Mouse (Mus musculus) embryonic facial prominence, embryonic 12.5 days (tissue): Measurements from ENCODE around the gene Arl6ip4. TPM values are rescaled to one million over a fixed set of nuclear protein-coding genes. Genes with fewer than 3 reads are reported as not detected.
A peak's percentile ranks its signal among the peaks of the same experiment; 100 is the strongest.

Experiments
- ATAC-seq: fragments of 200-750 bp; cut with Nextera tagmentation; 2 replicates; pipeline ENCODE4 v1.8.0; 2017; ENCODE audit not compliant: insufficient number of reproducible peaks, insufficient read depth, low FRiP score, low TSS enrichment
- H3K27ac ChIP-seq: fragments of 300-500 bp; sonication (generic); 2 replicates; pipeline ENCODE4 v1.5.1; 2016; ENCODE audit warnings: mild to moderate bottlenecking
- H3K27me3 ChIP-seq: fragments of 300-500 bp; sonication (generic); 2 replicates; pipeline ENCODE4 v1.6.1; 2016; ENCODE audit warnings: mild to moderate bottlenecking, moderate library complexity
- H3K36me3 ChIP-seq: fragments of 300-500 bp; sonication (generic); 2 replicates; pipeline ENCODE4 v1.6.1; 2016; ENCODE audit warnings: mild to moderate bottlenecking
- H3K4me1 ChIP-seq: fragments of 300-500 bp; sonication (generic); 2 replicates; pipeline ENCODE4 v1.6.1; 2016
- H3K4me2 ChIP-seq: fragments of 300-500 bp; sonication (generic); replicated peaks from 2 replicates; pipeline ENCODE4 v1.6.1; 2016; ENCODE audit warnings: mild to moderate bottlenecking, moderate library complexity
- H3K4me3 ChIP-seq: fragments of 300-500 bp; sonication (generic); 2 replicates; pipeline ENCODE4 v1.5.1; 2016; ENCODE audit warnings: mild to moderate bottlenecking
- H3K9ac ChIP-seq: fragments of 300-500 bp; sonication (generic); 2 replicates; pipeline ENCODE4 v1.6.1; 2016; ENCODE audit warnings: mild to moderate bottlenecking, moderate library complexity
- H3K9me3 ChIP-seq: fragments of 300-500 bp; sonication (generic); 2 replicates; pipeline ENCODE4 v1.6.1; 2016; ENCODE audit warnings: mild to moderate bottlenecking, moderate library complexity
- WGBS: fragments of 180-500 bp; shearing (Covaris S2); methylation state at CpG from one replicate; pipeline ENCODE4 v1.1.7; 2016; 5-methylcytosine and 5-hydroxymethylcytosine counted together
- polyA plus RNA-seq: library from polyadenylated mRNA; unstranded; fragments of >200 nt; fragmentation: Nextera tagmentation; extraction: Ambion mirVana; gene quantifications from 2 replicates; pipeline ENCODE4 v1.2.1, GENCODE M21; 2016

Arl6ip4 gene
- polyA plus RNA-seq, 1 experiment from 2014 or later: 113 TPM

GRCm38 (mm10) chr5:124082941-124083688 is 32.8 kb upstream of the Arl6ip4 start:
- Histone ChIP-seq H3K9me3 (no peaks in the 10 kb centered on the region), H3K4me3 (no peak overlapping the region), H3K4me2 (no peak overlapping the region), H3K27me3 (no peaks in the 10 kb centered on the region), H3K9ac (no peak overlapping the region), H3K36me3 (no peaks in the 10 kb centered on the region), H3K27ac (no peak overlapping the region), H3K4me1 (no peaks in the 10 kb centered on the region)
- ATAC-seq: no peak
- 91% methylated on average over 17 of the region's 17 CpGs for WGBS

- Histone ChIP-seq H3K9me3 (no peaks in the 10 kb centered on the region), H3K36me3 (no peaks in the 10 kb centered on the region), H3K4me2 (no peak overlapping the region), H3K4me1 (no peaks in the 10 kb centered on the region), H3K27ac (no peak overlapping the region), H3K9ac (no peak overlapping the region), H3K4me3 (no peak overlapping the region), H3K27me3 (no peaks in the 10 kb centered on the region)
- ATAC-seq: no peak
- 87% methylated on average over 14 of the region's 14 CpGs for whole genome bisulfite sequencing
These were observed 31.9 kb upstream of the Arl6ip4 start for GRCm38 (mm10) chr5:124083850-124084587.

- Histone ChIP-seq H3K9ac (no peak overlapping the region), H3K27me3 (no peaks in the 10 kb centered on the region), H3K27ac (no peak overlapping the region), H3K4me3 (no peak overlapping the region), H3K9me3 (no peaks in the 10 kb centered on the region), H3K4me1 (no peaks in the 10 kb centered on the region), H3K36me3 (no peaks in the 10 kb centered on the region), H3K4me2 (no peak overlapping the region)
- ATAC-seq: no peak
- 39% methylated on average over 11 of the region's 11 CpGs for WGBS
These were observed 31.2 kb upstream of the Arl6ip4 start for GRCm38 (mm10) chr5:124084588-124085173.

GRCm38 (mm10) chr5:124085513-124085912 is 30.4 kb upstream of the Arl6ip4 start:
- Histone ChIP-seq H3K27ac (no peak overlapping the region), H3K27me3 (no peaks in the 10 kb centered on the region), H3K9ac (no peak overlapping the region), H3K36me3 (no peaks in the 10 kb centered on the region), H3K4me3 (no peak overlapping the region), H3K4me1 (no peaks in the 10 kb centered on the region), H3K4me2 (no peak overlapping the region), H3K9me3 (no peaks in the 10 kb centered on the region)
- no peak for ATAC-seq
- 73% methylated on average over 3 of the region's 3 CpGs for WGBS

- Histone ChIP-seq H3K27ac (no peak overlapping the region), H3K9ac (no peak overlapping the region), H3K27me3 (no peaks in the 10 kb centered on the region), H3K4me3 (no peak overlapping the region), H3K4me1 (no peaks in the 10 kb centered on the region), H3K9me3 (no peaks in the 10 kb centered on the region), H3K4me2 (no peak overlapping the region), H3K36me3 (no peaks in the 10 kb centered on the region)
- ATAC-seq: no peak
- 83% methylated on average over 4 of the region's 4 CpGs for WGBS
These were observed 29.0 kb upstream of the Arl6ip4 start for GRCm38 (mm10) chr5:124086876-124087275.

GRCm38 (mm10) chr5:124089868-124090267 is 26.0 kb upstream of the Arl6ip4 start:
- H3K4me1 ChIP-seq: no peaks in the 10 kb centered on the region
- no peak overlapping the region for H3K4me3 ChIP-seq
- no peak overlapping the region for H3K27ac ChIP-seq
- no peaks in the 10 kb centered on the region for H3K9me3 ChIP-seq
- no peak overlapping the region for H3K4me2 ChIP-seq
- H3K27me3 ChIP-seq: peaks cover 11% of the 10 kb centered on the region; the same call in 1 of the 2 replicates
- H3K9ac ChIP-seq: no peak overlapping the region
- no peaks in the 10 kb centered on the region for H3K36me3 ChIP-seq
- 89% methylated on average over 23 of the region's 23 CpGs for WGBS
- ATAC-seq: no peak

GRCm38 (mm10) chr5:124091951-124092406 is 23.9 kb upstream of the Arl6ip4 start:
- H3K9ac ChIP-seq: no peak overlapping the region
- H3K4me3 ChIP-seq: no peak overlapping the region
- no peaks in the 10 kb centered on the region for H3K36me3 ChIP-seq
- no peak overlapping the region for H3K4me2 ChIP-seq
- peaks cover 8% of the 10 kb centered on the region for H3K4me1 ChIP-seq
- peaks cover 19% of the 10 kb centered on the region; the same call in 1 of the 2 replicates for H3K27me3 ChIP-seq
- 69% methylated on average over 9 of the region's 9 CpGs for WGBS
- H3K9me3 ChIP-seq: no peaks in the 10 kb centered on the region
- H3K27ac ChIP-seq: no peak overlapping the region
- ATAC-seq: no peak

- ATAC-seq: no peak
- no peak overlapping the region for H3K4me2 ChIP-seq
- H3K27me3 ChIP-seq: peaks cover 19% of the 10 kb centered on the region; the same call in 1 of the 2 replicates
- H3K4me1 ChIP-seq: peaks cover 8% of the 10 kb centered on the region
- no peak overlapping the region for H3K27ac ChIP-seq
- no peaks in the 10 kb centered on the region for H3K9me3 ChIP-seq
- 78% methylated on average over 11 of the region's 11 CpGs for WGBS
- H3K36me3 ChIP-seq: no peaks in the 10 kb centered on the region
- no peak overlapping the region for H3K4me3 ChIP-seq
- no peak overlapping the region for H3K9ac ChIP-seq
These were observed 22.6 kb upstream of the Arl6ip4 start for GRCm38 (mm10) chr5:124093120-124093794.

- Histone ChIP-seq H3K9ac (no peak overlapping the region), H3K4me3 (no peak overlapping the region), H3K4me2 (no peak overlapping the region), H3K27me3 (peaks cover 19% of the 10 kb centered on the region; the same call in 1 of the 2 replicates), H3K36me3 (no peaks in the 10 kb centered on the region), H3K4me1 (peaks cover 8% of the 10 kb centered on the region), H3K27ac (no peak overlapping the region), H3K9me3 (no peaks in the 10 kb centered on the region)
- ATAC-seq: no peak
- 81% methylated on average over 12 of the region's 12 CpGs for WGBS
These were observed 21.9 kb upstream of the Arl6ip4 start for GRCm38 (mm10) chr5:124093852-124094604.

GRCm38 (mm10) chr5:124095077-124095581 is 20.8 kb upstream of the Arl6ip4 start:
- peak overlapping the region; percentile 49; the same call in 1 of the 2 replicates for H3K9ac ChIP-seq
- no peak overlapping the region for H3K27ac ChIP-seq
- H3K4me2 ChIP-seq: peak overlapping the region; percentile 78
- H3K4me3 ChIP-seq: peak overlapping the region; percentile 45
- H3K9me3 ChIP-seq: no peaks in the 10 kb centered on the region
- H3K36me3 ChIP-seq: no peaks in the 10 kb centered on the region
- H3K27me3 ChIP-seq: peaks cover 19% of the 10 kb centered on the region; the same call in 1 of the 2 replicates
- 12% methylated on average over 19 of the region's 19 CpGs for WGBS
- ATAC-seq: 0 out of 2 replicates have a peak, but pooled peaks have one; percentile 35
- H3K4me1 ChIP-seq: peaks cover 8% of the 10 kb centered on the region
